Mouse (Mus musculus) adrenal gland, adult 2 months (tissue): ENCODE results near the gene Hivep1. TPM values are rescaled to one million over a fixed set of nuclear protein-coding genes. Genes with fewer than 3 reads are reported as not detected.
A peak's percentile ranks its signal among the peaks of the same experiment; 100 is the strongest.

ENCODE experiments used
- DNase-seq: peaks from one replicate; pipeline ENCODE4 v3.0.0; 2021
- polyA plus RNA-seq: library from polyadenylated mRNA; depleted of rRNA; stranded (reverse); fragments of >200 nt; gene quantifications from 2 replicates; pipeline ENCODE4 v1.2.3, GENCODE M21; 2012
- total RNA-seq, 2 experiments: library from RNA; stranded (reverse); gene quantifications; 2 replicates each; pipeline ENCODE4 v1.2.3; 2021

Gene Hivep1
- total and polyA plus RNA-seq, 3 experiments: 21.8 to 34.4 (median 25.7) TPM

GRCm38 (mm10) chr13:42112748-42113147, 60.9 kb downstream of the Hivep1 start:
- DNase-seq: no peak

GRCm38 (mm10) chr13:42113601-42114000, 61.8 kb downstream of the Hivep1 start:
- DNase-seq: no peak

GRCm38 (mm10) chr13:42116301-42116700, 64.5 kb downstream of the Hivep1 start:
- DNase-seq: no peak

GRCm38 (mm10) chr13:42119062-42119461, 67.2 kb downstream of the Hivep1 start:
- DNase-seq: no peak

- no peak for DNase-seq
Observed at GRCm38 (mm10) chr13:42121106-42121776, 69.4 kb downstream of the Hivep1 start.

- no peak for DNase-seq
Observed at GRCm38 (mm10) chr13:42121777-42122682, 70.2 kb downstream of the Hivep1 start.

- no peak for DNase-seq
Observed at GRCm38 (mm10) chr13:42144627-42145026, 92.8 kb downstream of the Hivep1 start.

GRCm38 (mm10) chr13:42149328-42150071, 97.7 kb downstream of the Hivep1 start:
- DNase-seq: no peak

GRCm38 (mm10) chr13:42150072-42150450, 98.2 kb downstream of the Hivep1 start:
- no peak for DNase-seq

GRCm38 (mm10) chr13:42150462-42151127, 98.8 kb downstream of the Hivep1 start:
- no peak for DNase-seq

GRCm38 (mm10) chr13:42158259-42158658, 106.4 kb downstream of the Hivep1 start:
- DNase-seq: no peak

GRCm38 (mm10) chr13:42159416-42160185, 107.8 kb downstream of the Hivep1 start:
- DNase-seq: no peak

GRCm38 (mm10) chr13:42170802-42171201, 119.0 kb downstream of the Hivep1 start:
- DNase-seq: no peak

- DNase-seq: peak; percentile 58
Observed at GRCm38 (mm10) chr13:42174827-42175420, 123.1 kb downstream of the Hivep1 start.

GRCm38 (mm10) chr13:42182635-42183034, 130.8 kb downstream of the Hivep1 start:
- no peak for DNase-seq

GRCm38 (mm10) chr13:42184131-42184530, 132.3 kb downstream of the Hivep1 start:
- no peak for DNase-seq

- DNase-seq: no peak
Observed at GRCm38 (mm10) chr13:42193016-42193415, 141.2 kb downstream of the Hivep1 start.

- DNase-seq: peak; percentile 41
Observed at GRCm38 (mm10) chr13:42195671-42196070, 143.8 kb downstream of the Hivep1 start.

GRCm38 (mm10) chr13:42197656-42198055, 145.8 kb downstream of the Hivep1 start:
- no peak for DNase-seq

GRCm38 (mm10) chr13:42213556-42213955, 161.7 kb downstream of the Hivep1 start:
- DNase-seq: no peak

- DNase-seq: no peak
Observed at GRCm38 (mm10) chr13:42222401-42222800, 170.6 kb downstream of the Hivep1 start.
